Mouse (Mus musculus): ENCODE results near the gene Krtap4-16.
"Not testable (repeated sequence)": the region's sequence is repeated elsewhere in the genome, so short reads cannot be mapped to it uniquely, and the experiment has no call there.

Krtap4-16 gene

DNA sequence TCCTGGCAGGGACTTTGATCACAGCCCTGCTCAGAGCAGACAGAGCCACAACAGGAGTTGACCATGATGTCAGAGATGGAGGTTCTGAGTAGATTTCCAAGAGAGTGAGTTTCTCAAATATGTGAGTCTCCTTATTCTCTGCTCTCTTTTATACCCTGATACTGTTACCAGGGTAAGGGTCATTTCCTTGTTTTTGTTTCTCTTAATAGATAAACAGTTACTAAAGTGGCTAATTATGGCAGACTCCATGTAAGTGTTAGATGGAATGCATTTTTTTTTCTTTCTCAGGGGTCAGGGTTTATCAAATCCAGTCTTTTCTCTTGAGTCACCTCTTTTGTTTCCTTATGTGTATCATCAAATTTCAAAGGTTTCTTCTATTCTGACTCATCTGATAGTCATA, at the start of gene Krtap4-16:
Krtap4-16 (minus strand) TSS at position 101 of the 400 bp plus-strand sequence.
- DNase-seq, result no peak

DNA sequence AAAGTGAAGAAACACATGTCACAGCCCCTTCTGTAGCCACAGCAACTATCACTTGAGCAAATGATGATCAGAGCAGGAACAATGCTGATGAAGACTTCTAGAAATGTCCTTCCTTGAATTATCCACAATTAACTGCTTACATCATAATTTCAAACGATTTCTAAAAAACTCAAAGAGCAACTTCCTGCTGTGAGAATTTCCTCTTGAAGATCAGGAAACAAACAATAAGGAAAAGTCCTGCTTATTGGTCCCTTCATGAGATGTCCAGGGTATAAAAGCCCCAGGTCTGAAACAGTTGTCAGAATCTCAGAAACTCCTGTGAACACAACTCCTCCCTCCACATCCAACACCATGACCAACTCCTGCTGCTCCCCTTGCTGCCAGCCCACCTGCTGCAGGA, 27.5 kb upstream of the Krtap4-16 start, which contains the start of gene Gm11567:
Gm11567 (plus strand) TSS at position 301 of the 400 bp plus-strand sequence.
- not testable (repeated sequence) for DNase-seq

DNA sequence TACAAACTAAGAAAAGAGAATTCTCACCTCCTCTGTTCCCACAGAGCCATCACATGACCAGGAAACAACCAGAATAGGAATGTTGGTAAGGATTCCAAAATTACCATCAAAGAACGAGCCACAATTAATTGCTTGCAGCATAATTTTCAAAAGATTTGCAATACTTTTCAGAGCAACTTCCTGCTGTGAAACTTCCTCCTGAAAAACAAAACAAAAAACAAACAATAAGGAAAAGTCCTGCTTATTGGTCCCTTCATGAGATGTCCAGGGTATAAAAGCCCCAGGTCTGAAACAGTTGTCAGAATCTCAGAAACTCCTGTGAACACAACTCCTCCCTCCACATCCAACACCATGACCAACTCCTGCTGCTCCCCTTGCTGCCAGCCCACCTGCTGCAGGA, 21.7 kb upstream of the Krtap4-16 start, which contains the start of gene Krtap9-1:
Krtap9-1 (plus strand) TSS at position 301 of the 400 bp plus-strand sequence.
- not testable (repeated sequence) for DNase-seq

DNA sequence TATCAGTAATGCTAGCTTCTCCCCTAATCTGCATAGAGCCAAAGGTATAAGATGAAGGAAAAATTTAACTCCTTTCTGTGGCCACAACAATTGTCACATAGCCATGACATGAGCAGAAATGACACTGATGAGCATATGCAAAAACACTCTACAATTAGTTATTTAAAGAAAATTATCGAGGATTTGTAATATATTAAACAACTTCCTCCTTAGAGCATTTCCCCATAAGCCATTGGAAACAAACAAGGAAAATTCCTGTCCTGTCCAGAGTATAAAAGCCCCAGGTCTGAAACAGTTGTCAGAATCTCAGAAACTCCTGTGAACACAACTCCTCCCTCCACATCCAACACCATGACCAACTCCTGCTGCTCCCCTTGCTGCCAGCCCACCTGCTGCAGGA, 12.8 kb upstream of the Krtap4-16 start, which contains the start of gene Gm11559:
Gm11559 (plus strand) TSS at position 301 of the 400 bp plus-strand sequence.
- DNase-seq, result not testable (repeated sequence)

DNA sequence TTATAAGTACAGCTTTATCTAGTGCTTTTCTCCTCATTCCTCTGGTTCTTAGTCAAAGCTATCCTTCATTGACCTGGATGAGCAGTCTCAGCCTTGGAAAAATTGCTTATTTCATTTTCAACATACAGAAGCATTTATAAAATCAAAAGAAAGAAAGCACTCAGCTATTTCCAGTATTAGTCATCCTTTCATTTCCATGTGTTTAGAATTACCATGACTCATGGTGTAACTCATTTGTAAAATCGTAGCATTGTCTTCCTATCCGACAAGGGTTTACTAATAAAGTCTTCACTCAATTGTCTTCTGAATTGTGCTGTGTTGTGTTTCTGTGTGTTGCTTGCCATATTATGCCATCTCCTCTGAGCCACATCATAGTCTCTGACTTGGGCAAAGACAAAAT, 7.4 kb upstream of the Krtap4-16 start:
- no peak for DNase-seq

DNA sequence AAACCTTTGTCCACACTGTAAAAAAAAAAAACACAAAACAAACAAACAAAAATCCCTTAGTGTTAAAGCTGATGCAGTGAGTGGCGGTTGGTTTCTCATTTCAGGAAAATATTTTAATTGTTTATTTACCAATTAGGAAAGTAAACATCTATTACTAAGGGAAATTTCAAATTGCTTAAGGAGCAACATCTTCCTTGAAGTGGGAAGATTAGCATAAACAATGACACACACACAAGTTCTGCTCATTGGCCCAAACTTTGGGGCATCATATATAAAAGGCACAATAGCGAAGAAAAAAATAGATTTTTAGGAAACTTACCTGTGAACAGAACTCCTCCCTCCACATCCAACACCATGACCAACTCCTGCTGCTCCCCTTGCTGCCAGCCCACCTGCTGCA, 6.2 kb upstream of the Krtap4-16 start, which contains the start of gene Gm11568:
Gm11568 (plus strand) TSS at position 301 of the 400 bp plus-strand sequence.
- no peak for DNase-seq

DNA sequence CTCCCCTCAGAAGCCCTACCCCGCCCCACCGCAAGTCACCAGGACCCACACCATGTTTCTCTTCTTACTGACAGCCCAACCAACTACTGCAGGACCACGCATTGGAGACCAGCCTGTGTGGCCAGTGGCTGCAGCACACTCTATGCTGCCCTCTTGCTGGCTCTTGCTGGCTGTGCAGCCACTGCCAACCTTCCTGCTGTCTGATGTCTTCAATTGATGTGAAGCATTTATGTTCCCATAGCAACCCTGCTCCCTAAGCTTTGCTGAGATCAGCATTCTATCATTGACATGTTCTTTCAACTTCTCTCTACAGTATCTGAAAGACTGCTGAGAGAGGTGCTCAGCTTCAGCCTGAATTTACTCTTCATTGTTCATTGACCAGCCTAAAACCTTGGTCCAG, 2.7 kb upstream of the Krtap4-16 start:
- DNase-seq, result no peak

DNA sequence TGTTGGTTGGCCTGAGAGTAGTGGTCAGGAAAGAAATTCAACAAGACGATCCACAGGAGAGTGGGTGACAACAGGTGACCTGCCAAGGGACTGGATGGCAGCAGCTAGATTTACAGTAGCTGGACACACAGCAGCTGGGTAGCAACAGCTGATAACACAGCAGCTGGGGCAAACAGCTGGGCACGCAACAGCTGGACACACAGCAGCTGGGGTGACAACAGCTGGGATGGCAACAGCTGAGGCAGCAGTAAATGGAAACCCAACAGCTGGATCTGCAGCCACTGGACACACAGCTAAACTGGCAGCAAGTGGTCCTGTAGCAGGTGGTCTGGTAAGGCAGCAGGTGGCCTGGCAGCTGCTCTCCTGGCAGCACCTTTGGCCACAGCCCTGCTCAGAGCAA, 4.7 kb downstream of the Krtap4-16 start:
- no peak for DNase-seq

DNA sequence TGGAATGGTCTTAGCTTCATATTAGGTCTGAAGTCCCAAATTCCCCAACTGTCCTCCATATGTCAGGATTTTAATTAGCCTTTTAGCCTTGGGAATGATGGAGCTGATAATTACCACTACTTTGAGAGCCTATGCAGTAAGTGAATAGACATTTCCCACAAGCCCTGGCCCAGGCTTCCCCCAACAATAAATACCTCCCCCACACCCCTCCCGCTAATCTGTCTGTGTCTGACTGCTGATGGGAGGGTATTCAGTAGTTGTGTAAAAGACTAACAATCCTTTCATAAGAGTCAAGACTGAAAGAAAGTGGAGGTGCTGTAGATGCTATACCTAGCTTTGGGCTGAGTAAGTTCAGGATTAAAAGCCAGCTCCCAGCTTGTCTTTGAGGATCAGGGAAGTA, 9.2 kb downstream of the Krtap4-16 start:
- no peak for DNase-seq

DNA sequence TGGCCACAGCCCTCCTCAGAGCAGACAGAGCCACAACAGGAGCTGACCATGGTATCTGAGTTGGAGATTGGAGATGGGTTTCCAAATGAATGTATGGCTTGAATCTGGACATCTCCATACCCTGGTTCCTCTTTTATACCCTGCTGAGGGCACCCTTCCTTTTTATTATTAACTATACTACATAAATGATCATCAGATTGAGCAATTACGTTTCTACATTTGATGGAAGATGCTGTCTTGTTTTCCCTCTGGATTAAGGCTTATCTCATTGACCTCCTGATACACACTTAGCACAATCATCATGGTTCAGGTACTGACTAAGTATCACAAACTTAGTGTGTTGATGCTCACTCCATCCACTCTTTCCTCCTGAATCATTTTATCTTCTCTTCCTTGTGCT, 13.4 kb downstream of the Krtap4-16 start, which contains the start of gene 2300003K06Rik:
2300003K06Rik (minus strand) TSS at position 101 of the 400 bp plus-strand sequence.
- no peak for DNase-seq

DNA sequence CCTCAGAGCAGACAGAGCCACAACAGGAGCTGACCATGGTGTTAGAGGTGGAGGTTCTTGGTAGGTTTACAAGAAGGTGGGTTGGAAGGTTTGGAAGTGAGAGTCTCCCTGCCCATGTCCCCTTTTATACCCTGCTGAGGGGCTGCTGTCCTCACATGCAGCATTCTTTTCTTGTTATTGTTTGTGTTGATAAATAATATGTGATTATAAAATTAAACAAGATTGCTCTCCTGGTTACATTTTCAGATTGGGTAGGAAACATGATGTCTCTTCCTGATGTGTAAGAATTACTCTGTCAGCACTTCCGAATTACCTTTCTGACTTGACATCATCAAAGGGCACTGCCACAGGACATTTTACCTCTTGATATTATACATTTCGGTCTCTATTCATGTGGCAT, 35.8 kb downstream of the Krtap4-16 start, which contains the start of gene Gm11564:
Gm11564 (minus strand) TSS at position 101 of the 400 bp plus-strand sequence.
- DNase-seq, result not testable (repeated sequence)

DNA sequence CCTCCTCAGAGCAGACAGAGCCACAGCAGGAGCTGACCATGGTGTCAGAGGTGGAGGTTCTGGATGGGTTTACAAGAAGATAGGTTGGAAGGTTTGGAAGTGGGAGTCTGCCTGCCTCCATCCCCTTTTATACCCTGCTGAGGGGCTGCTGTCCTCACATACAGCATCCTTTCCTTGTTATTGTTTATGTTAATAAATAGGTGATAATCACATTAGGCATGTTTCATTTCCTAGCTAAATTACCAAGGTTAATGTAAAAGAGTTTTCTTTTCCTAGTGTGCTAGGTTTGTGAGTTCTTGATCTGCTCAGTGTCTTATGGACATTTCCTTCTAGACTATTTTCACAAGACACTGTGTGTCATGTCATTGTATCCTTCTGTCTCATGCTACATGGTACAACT, 41.6 kb downstream of the Krtap4-16 start, which contains the start of gene Krtap4-13:
Krtap4-13 (minus strand) TSS at position 101 of the 400 bp plus-strand sequence.
- not testable (repeated sequence) for DNase-seq

DNA sequence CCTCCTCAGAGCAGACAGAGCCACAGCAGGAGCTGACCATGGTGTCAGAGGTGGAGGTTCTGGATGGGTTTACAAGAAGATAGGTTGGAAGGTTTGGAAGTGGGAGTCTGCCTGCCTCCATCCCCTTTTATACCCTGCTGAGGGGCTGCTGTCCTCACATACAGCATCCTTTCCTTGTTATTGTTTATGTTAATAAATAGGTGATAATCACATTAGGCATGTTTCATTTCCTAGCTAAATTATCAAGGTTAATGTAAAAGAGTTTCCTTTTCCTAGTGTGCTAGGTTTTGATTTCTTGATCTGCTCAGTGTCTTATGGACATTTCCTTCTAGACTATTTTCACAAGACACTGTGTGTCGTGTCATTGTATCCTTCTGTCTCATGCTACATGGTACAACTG, 47.1 kb downstream of the Krtap4-16 start, which contains the start of gene Gm11554:
Gm11554 (minus strand) TSS at position 101 of the 400 bp plus-strand sequence.
- not testable (repeated sequence) for DNase-seq
